Mouse (Mus musculus) lung, adult 2 months (tissue): ENCODE results near the gene Prelid1. TPM values are rescaled to one million over a fixed set of nuclear protein-coding genes. Genes with fewer than 3 reads are reported as not detected.

ENCODE experiments used
- DNase-seq: peaks from one replicate; pipeline ENCODE4 v3.0.0; 2022
- H3K4me1 ChIP-seq: fragments of 200-500 bp; 2 replicates; pipeline ENCODE4 v1.6.1; 2011; ENCODE audit warnings: low read length; ENCODE audit not compliant: control insufficient read depth, insufficient read depth
- H3K4me3 ChIP-seq: fragments of 200-500 bp; replicated peaks from 2 replicates; pipeline ENCODE3; 2011; ENCODE audit warnings: low read depth, mild to moderate bottlenecking, control low read depth, low read length; ENCODE audit errors: extremely low read depth
- CTCF ChIP-seq: fragments of 200-500 bp; IDR thresholded peaks from 2 replicates; pipeline ENCODE4 v1.5.1; 2011; ENCODE audit warnings: mild to moderate bottlenecking, low read length, control low read depth; ENCODE audit not compliant: insufficient read depth
- POLR2A ChIP-seq: fragments of 200-500 bp; IDR thresholded peaks from 2 replicates; pipeline ENCODE4 v1.6.1; 2011; ENCODE audit warnings: low read depth, mild to moderate bottlenecking, control low read depth, low read length, borderline replicate concordance; ENCODE audit errors: extremely low read depth
- WGBS: fragments of 180-500 bp; shearing (Covaris S2); methylation state at CpG from one replicate; pipeline ENCODE4 v1.1.7; 2018; 5-methylcytosine and 5-hydroxymethylcytosine counted together
- polyA plus RNA-seq: library from polyadenylated mRNA; depleted of rRNA; stranded (reverse); fragments of >200 nt; gene quantifications from 2 replicates; pipeline ENCODE4 v1.2.3, GENCODE M21; 2012; rRNA removed

The Prelid1 gene
- polyA plus RNA-seq = 216 and 247 TPM in 2 replicates

DNA sequence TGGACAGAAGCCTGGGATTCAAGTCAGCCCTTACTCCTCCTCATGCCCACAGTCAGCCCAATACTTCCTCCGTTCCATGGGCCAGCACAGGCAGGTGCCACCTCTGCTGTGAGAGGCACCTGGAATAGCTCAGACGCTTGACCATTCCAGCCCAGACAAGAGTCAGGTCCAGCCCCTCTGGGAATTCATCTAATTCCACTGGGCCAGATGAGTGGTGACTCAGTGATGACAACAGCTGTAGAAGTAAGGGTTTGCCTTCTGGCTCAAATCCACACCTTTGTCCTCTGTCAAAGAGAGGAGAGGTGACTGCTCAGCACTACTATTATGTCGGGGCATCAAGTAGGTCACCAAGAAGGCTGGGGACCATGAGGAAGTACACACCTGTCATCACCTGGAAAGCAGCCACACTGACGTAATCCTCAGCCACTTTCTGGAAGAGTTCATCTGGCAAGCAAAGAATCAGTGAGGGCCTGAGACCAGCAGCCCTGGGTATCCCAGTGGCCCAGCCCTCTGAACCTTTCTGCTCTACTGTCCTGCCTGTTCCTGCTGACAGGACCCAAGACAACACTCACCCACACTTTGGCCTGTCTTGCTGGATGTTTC lies at the start of gene Prelid1:
Gene Prelid1 (plus strand): TSS at position 570 of the 603 bp plus-strand sequence.
- TF ChIP-seq POLR2A (no peak), CTCF (no peak)
- Histone ChIP-seq H3K4me1 (peaks cover 12% of the 10 kb centered on the region), H3K4me3 (peak within 1 kb of the TSS; percentile 92)
- WGBS = 62% methylated on average over 4 of the region's 4 CpGs
- peak; percentile 20 for DNase-seq

DNA sequence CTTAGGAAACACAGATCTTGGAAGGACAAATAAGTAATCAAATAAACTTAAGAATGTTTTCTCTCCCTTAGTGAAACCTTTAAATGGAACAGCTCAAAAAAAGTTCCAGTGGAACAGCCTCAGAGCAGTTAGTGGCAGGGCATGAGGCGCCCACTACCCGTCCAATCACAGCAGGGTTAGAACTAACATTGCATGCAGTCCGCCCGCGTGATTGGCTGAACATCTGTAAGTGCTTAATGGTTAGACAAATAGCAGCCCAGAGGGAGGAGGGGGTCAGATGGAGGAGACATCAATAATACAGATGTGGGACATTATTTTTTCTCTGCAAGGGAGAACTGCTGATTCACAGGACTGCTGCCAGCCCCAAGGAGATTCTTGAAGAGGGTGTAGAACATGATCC lies 43.1 kb upstream of the Prelid1 start:
- no peak for DNase-seq
- no peaks in the 10 kb centered on the region for H3K4me1 ChIP-seq
- WGBS = 89% methylated on average over 5 of the region's 5 CpGs
- H3K4me3 ChIP-seq = no peak overlapping the region
- no peak for TF ChIP-seq CTCF
- TF ChIP-seq POLR2A = no peak

DNA sequence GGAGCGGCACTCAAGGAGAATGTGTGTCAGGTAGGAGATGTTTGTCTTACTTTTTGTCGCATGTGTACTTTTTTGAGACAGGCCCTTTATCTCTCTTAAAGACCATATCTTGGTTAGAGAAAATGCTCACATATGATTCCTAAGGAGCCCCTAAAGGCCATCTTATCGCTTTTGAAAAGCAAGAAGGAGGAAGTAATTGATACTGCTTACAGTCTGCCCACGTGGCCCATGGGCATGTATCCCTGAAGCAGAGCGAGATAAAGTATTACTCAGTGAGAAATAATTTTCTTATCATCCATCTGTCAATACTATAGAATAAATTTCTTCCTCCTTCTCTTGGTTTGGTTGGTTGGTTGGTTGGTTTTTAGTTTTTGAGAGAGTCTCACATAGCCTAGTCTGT lies 42.7 kb upstream of the Prelid1 start:
- WGBS = 83% methylated on average over 5 of the region's 5 CpGs
- no peaks in the 10 kb centered on the region for H3K4me1 ChIP-seq
- no peak for DNase-seq
- TF ChIP-seq POLR2A (no peak), CTCF (no peak)
- H3K4me3 ChIP-seq = no peak overlapping the region

DNA sequence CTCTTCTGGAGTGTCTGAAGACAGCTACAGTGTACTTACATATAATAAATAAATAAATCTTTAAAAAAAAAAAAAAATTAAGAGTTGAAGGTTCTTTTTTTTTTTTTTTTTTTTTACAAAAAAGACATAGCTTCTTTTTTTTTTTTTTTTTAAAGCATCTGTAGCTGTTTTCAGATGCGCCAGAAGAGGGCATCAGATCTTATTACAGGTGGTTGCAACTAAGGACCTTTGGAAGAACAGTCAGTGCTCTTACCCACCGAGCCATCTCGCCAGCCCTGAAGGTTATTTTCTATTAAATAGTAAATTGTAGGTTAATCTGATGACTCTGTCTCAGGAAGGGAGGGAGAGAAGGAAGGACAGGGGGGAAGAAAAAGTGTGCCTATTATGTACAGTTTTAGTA lies 31.4 kb upstream of the Prelid1 start:
- no peak for DNase-seq
- 73% methylated on average over 3 of the region's 3 CpGs for WGBS
- TF ChIP-seq CTCF (no peak), POLR2A (no peak)
- Histone ChIP-seq H3K4me1 (no peaks in the 10 kb centered on the region), H3K4me3 (no peak overlapping the region)

DNA sequence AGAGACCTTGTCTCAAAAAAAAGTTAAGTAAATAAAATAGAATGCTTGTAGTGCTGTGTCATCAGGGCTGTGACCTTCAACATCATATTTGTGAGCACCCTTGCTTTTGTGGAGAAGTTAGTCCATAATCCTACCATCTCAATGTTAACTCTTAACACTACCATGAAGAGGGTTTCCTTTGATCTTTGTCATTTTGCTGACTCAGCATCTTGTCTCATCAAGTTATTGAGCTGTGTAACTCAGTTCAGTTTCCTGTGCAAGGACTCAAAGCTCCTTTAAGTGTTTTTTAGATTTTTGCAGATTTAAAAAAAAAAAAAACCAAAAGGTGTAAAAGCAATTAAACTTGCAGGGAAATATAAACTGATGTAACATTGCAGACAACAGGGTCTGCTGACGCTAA lies 23.5 kb upstream of the Prelid1 start:
- WGBS = 100% methylated on average over 1 of the region's 1 CpGs
- H3K4me1 ChIP-seq = no peaks in the 10 kb centered on the region
- no peak overlapping the region for H3K4me3 ChIP-seq
- TF ChIP-seq POLR2A (no peak), CTCF (no peak)
- DNase-seq = no peak

DNA sequence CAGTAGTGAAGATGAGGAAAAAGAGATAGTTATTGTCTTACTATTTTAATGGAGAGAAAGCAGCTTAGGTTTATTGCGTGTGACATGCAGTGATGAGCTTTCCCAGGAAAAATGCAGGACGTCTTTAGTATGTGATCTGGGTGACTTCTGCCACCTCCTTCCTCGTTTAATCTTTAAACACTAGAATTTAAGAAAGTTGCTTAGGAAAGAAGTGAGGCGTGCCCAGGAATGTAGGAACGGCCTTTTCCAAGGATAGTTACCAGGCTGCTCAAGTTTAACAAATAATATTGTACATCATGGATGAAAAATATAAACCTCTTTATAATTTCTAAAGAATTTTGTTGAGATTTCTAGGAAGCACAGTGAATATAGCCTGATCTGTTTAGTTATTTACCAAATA lies 19.4 kb upstream of the Prelid1 start:
- H3K4me1 ChIP-seq = no peaks in the 10 kb centered on the region
- WGBS = 72% methylated on average over 5 of the region's 5 CpGs
- H3K4me3 ChIP-seq = no peak overlapping the region
- TF ChIP-seq CTCF (no peak), POLR2A (no peak)
- DNase-seq = no peak

DNA sequence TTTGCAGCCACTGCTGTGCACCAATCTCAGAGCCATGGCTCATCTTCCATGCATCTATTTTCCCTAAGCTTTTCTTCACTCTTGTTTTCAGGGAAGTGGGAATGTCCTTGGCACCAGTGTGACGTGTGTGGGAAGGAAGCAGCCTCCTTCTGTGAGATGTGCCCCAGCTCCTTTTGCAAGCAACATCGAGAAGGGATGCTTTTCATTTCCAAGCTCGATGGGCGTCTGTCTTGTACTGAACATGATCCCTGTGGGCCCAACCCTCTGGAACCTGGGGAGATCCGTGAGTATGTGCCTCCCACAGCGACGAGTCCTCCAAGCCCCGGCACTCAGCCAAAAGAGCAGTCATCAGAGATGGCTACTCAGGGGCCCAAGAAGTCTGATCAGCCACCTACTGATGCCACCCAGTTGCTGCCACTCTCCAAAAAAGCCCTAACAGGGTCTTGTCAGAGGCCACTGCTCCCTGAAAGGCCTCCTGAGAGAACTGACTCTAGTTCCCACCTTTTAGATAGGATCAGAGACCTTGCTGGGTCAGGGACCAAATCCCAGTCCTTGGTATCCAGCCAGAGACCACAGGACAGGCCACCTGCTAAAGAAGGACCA lies 8.2 kb upstream of the Prelid1 start:
- no peak for DNase-seq
- no peak for TF ChIP-seq CTCF
- TF ChIP-seq POLR2A = no peak
- 89% methylated on average over 8 of the region's 8 CpGs for WGBS
- Histone ChIP-seq H3K4me3 (no peak overlapping the region), H3K4me1 (no peaks in the 10 kb centered on the region; the same call in 1 of the 2 replicates)

DNA sequence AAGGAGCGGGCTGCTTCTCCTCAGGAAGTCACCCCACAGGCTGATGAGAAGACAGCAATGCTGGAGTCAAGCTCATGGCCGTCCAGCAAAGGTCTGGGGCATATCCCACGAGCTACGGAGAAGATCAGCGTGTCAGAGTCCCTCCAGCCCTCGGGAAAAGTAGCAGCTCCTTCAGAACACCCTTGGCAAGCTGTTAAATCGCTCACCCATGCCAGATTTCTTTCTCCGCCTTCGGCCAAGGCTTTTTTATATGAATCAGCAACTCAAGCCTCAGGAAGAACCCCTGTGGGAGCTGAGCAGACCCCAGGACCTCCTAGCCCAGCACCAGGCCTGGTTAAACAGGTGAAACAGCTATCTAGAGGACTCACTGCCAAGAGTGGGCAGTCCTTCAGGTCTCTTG lies 7.2 kb upstream of the Prelid1 start:
- Histone ChIP-seq H3K4me3 (no peak overlapping the region), H3K4me1 (no peaks in the 10 kb centered on the region; the same call in 1 of the 2 replicates)
- TF ChIP-seq CTCF = no peak
- DNase-seq = no peak
- WGBS = 77% methylated on average over 9 of the region's 9 CpGs

DNA sequence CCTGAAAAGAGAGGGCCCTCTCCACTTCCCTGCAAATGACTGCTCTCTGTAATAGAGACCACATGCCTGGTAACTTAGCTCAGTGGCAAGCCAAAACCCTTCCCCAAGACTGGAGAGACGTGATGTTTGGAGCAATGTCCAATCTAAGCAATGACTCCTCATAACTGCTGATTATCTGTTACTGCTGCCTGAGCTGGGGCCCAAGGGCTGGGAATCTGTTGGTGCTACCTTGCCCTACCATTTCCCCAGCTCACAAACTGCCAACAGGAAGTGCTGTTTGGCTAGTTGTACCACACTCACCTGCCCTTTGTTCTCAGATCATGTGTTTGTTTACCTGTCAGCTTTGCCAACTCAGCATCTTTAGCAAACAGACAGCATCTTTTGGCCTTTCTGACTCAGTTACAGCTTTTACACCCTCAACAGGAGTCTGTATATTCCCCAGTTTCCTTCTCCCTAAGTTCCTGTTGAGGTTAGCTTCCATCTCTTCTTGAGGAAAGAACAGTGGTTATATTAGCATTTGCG lies 5.3 kb upstream of the Prelid1 start:
- Histone ChIP-seq H3K4me3 (no peak overlapping the region), H3K4me1 (no peaks in the 10 kb centered on the region; the same call in 1 of the 2 replicates)
- 77% methylated on average over 2 of the region's 2 CpGs for WGBS
- DNase-seq = no peak
- no peak for TF ChIP-seq POLR2A
- TF ChIP-seq CTCF = no peak

DNA sequence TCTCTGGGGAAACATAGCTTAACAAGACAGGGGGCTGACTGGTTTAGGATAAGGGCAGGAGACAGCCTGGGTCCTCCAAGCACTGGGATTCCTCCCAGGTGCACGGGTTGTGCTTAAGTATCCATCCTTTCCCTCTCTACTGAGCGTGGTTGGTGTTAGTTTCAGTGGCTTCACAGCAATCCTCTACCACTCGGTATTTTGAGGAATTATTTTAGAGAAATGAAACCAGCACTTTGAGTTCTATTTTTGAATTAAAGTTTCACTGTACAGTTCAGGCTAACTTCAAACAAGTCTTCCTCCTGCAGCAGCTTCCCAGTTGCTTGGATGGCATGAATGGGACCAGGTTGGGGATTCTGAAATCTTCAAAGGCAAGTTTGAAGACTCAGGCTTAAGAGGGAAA lies 1.9 kb upstream of the Prelid1 start:
- TF ChIP-seq POLR2A (no peak), CTCF (no peak)
- peaks cover 12% of the 10 kb centered on the region for H3K4me1 ChIP-seq
- no peak for DNase-seq
- WGBS = 65% methylated on average over 3 of the region's 3 CpGs
- no peak overlapping the region for H3K4me3 ChIP-seq

DNA sequence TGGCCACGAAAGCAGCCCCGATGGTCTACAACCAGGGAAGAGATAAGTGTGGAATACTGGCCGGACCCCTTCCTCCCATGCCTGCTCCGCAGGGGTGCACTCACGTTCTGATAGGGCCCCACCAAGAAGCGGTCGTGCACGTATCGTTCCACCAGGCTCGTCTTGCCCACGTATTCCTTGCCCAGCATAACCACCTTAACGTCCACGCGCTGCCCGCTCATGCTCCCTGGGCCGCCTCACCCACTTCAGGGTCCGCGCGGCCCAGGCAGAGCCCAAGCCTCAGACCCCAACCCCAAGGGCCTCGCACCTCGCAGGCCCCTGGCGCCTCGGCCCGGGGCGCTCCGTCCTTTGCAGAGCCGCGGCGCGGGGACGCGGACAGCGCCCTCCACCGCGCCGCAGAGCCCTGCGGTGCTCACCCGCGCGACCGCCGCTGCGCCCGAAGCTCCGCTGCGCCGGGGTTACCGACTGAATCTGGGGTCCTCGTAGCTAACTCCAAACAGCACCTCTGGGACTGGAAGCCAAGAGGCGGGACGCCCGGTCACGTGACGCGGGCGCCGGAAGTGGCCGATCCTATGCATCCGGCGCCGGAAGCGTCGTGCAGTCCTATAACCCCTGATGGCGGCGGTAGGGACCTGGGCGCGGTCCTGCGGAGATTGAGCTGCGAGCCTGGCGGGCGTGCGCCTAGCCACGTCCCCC lies 1.3 kb downstream of the Prelid1 start, which contains the start of gene Rab24:
Gene Rab24 (minus strand): TSS at position 513 of the 696 bp plus-strand sequence.
- WGBS = under 1% methylated on average over 73 of the region's 73 CpGs
- no peak for TF ChIP-seq CTCF
- TF ChIP-seq POLR2A = peak; percentile 74; the same call in 1 of the 2 replicates
- Histone ChIP-seq H3K4me3 (peak within 1 kb of the TSS; percentile 92), H3K4me1 (peaks cover 12% of the 10 kb centered on the region)
- peak; percentile 84 for DNase-seq
